Mouse (Mus musculus): ENCODE measurements around the gene Stra8.

Gene Stra8

GRCm38 (mm10) chr6:34919956-34920355, at the start of gene Stra8:
Stra8 (plus strand) TSS chr6:34920163.
- DNase-seq (ENCODE audit: extremely low read depth, low read depth): no peak

- no peak for DNase-seq (ENCODE audit: extremely low read depth, low read depth)
Measured at GRCm38 (mm10) chr6:34870724-34871123, 49.2 kb upstream of the Stra8 start.

GRCm38 (mm10) chr6:34871929-34872328, 48.0 kb upstream of the Stra8 start:
- DNase-seq (ENCODE audit: extremely low read depth, low read depth): no peak

- no peak for DNase-seq (ENCODE audit: extremely low read depth, low read depth)
Measured at GRCm38 (mm10) chr6:34872871-34873270, 47.1 kb upstream of the Stra8 start.

- peak; percentile 90 for DNase-seq (ENCODE audit: extremely low read depth, low read depth)
Measured at GRCm38 (mm10) chr6:34874101-34874921, 45.7 kb upstream of the Stra8 start.

- peak; percentile 79 for DNase-seq (ENCODE audit: extremely low read depth, low read depth)
Measured at GRCm38 (mm10) chr6:34875268-34875761, 44.6 kb upstream of the Stra8 start.

- DNase-seq (ENCODE audit: extremely low read depth, low read depth): peak; percentile 77
Measured at GRCm38 (mm10) chr6:34875966-34876834, 43.8 kb upstream of the Stra8 start.

- DNase-seq (ENCODE audit: extremely low read depth, low read depth): no peak
Measured at GRCm38 (mm10) chr6:34876835-34877156, 43.2 kb upstream of the Stra8 start.

- peak; percentile 79 for DNase-seq (ENCODE audit: extremely low read depth, low read depth)
Measured at GRCm38 (mm10) chr6:34877509-34878321, 42.2 kb upstream of the Stra8 start, which contains the start of gene Cyren. Cyren (minus strand) TSS chr6:34878060.

GRCm38 (mm10) chr6:34879101-34879740, 40.7 kb upstream of the Stra8 start:
- no peak for DNase-seq (ENCODE audit: extremely low read depth, low read depth)

GRCm38 (mm10) chr6:34879911-34880475, 40.0 kb upstream of the Stra8 start:
- no peak for DNase-seq (ENCODE audit: extremely low read depth, low read depth)

GRCm38 (mm10) chr6:34884724-34885123, 35.2 kb upstream of the Stra8 start:
- no peak for DNase-seq (ENCODE audit: extremely low read depth, low read depth)

- no peak for DNase-seq (ENCODE audit: extremely low read depth, low read depth)
Measured at GRCm38 (mm10) chr6:34887131-34887850, 32.7 kb upstream of the Stra8 start.

- DNase-seq (ENCODE audit: extremely low read depth, low read depth): no peak
Measured at GRCm38 (mm10) chr6:34889185-34889584, 30.8 kb upstream of the Stra8 start.

- DNase-seq (ENCODE audit: extremely low read depth, low read depth): no peak
Measured at GRCm38 (mm10) chr6:34895569-34895968, 24.4 kb upstream of the Stra8 start.

- DNase-seq (ENCODE audit: extremely low read depth, low read depth): no peak
Measured at GRCm38 (mm10) chr6:34896168-34896780, 23.7 kb upstream of the Stra8 start.

GRCm38 (mm10) chr6:34899127-34899526, 20.8 kb upstream of the Stra8 start:
- DNase-seq (ENCODE audit: extremely low read depth, low read depth): no peak

- DNase-seq (ENCODE audit: extremely low read depth, low read depth): no peak
Measured at GRCm38 (mm10) chr6:34900990-34901389, 19.0 kb upstream of the Stra8 start.

GRCm38 (mm10) chr6:34901911-34902444, 18.0 kb upstream of the Stra8 start:
- no peak for DNase-seq (ENCODE audit: extremely low read depth, low read depth)

Measured in MEL-GATA-1-ER (cell line).